Mouse (Mus musculus) G1E (cell line): ENCODE measurements around the gene Tsfm.

Source experiments
- CTCF ChIP-seq: IDR thresholded peaks from 2 replicates; pipeline ENCODE4 v1.5.1; 2012; ENCODE audit warnings: low read depth, low read length, inconsistent platforms, mixed read lengths
- GATA1 ChIP-seq: IDR thresholded peaks from 2 replicates; pipeline ENCODE4 v1.6.1; 2012; ENCODE audit warnings: borderline replicate concordance, low read length, inconsistent platforms, mixed read lengths
- TAL1 ChIP-seq: conservative IDR thresholded peaks from 2 replicates; pipeline ENCODE4 v1.6.1; 2012; ENCODE audit warnings: low read depth, low read length, inconsistent platforms, mixed read lengths

GRCm38 (mm10) chr10:127043187-127043586, 12.5 kb upstream of the Tsfm start:
- TF ChIP-seq CTCF (no peak), GATA1 (no peak), TAL1 (no peak)
